Mouse (Mus musculus): Measurements from ENCODE around the gene Jpt1.

DNA sequence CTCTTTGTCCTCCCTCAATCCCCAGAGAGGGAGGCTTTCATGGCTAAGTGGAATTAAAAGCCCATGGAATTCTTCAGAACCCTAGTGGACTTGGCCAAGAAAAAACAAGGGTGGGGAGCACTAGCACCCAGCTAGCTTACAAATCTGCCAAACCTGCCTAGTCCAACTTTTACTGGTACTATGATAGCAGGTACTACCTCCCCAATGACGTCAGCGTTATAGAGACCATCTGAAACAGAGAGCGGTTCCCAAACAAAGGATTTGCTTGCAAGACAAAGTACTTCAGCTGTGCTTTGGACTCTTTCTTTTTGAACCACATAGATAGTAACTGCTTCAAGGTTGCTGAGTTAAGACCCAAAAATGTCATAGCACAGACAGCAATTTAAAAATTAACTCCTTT is 2.2 kb downstream of the Jpt1 start:
- TF ChIP-seq MAX (IDR thresholded peaks at IDR 0.05; ENCODE audit: low read depth), result no peak
- TF ChIP-seq POLR2A (IDR thresholded peaks at IDR 0.05; ENCODE audit: insufficient read length, low read depth), result no peak
- TF ChIP-seq USF1 (IDR thresholded peaks at IDR 0.05; ENCODE audit: low read depth), result no peak
- TF ChIP-seq POLR2AphosphoS2 (IDR thresholded peaks at IDR 0.05; ENCODE audit: insufficient read length, low read depth), result no peak
- no peak for TF ChIP-seq TCF12 (IDR thresholded peaks at IDR 0.05; ENCODE audit: insufficient read depth, poor library complexity, severe bottlenecking)

Data from myocyte (in vitro differentiated cells).